Comparison of ENCODE assay signal across 23 mouse cellular contexts in genomic region chr14:36894701-36895100, GRCm38 (mm10).
A peak's percentile ranks its signal among the peaks of the same experiment; 100 is the strongest.
DNase-seq lines count a peak whose midpoint lies in the region; ATAC-seq and TF ChIP-seq lines count a peak whose summit lies in the region.
"Had no signal": no experiment of that assay in that cellular context is flagged by ENCODE, and none has a peak within 500 bp of the region (broad histone marks: within the 10 kb centered on the region; RNA-seq: fewer than 3 reads in every experiment).

No protein-coding gene starts in this region.

- no peak for TF ChIP-seq POLR2A in limb, embryonic 14.5 days (IDR thresholded peaks at IDR 0.05; ENCODE audit: borderline replicate concordance, extremely low read depth, insufficient read depth, insufficient read length)

- ATAC-seq in limb, embryonic 13.5 days (ENCODE audit: low FRiP score, low read depth) = peak; percentile 83; the same call in 1 of the 2 replicates
- peak; percentile 73; the same call in 1 of the 2 replicates for ATAC-seq in limb, embryonic 14.5 days (ENCODE audit: low FRiP score, low read depth)
- ATAC-seq in hindbrain, embryonic 16.5 days = no peak
- ATAC-seq: activated CD4-positive, CD25-positive, alpha-beta regulatory T cell, adult 4 months; forebrain, embryonic 14.5 days; forebrain, embryonic 16.5 days; Patski had no signal

- H3K4me2 ChIP-seq in limb, embryonic 13.5 days (replicated peaks) = no peak overlapping the region
- H3K4me2 ChIP-seq in limb, embryonic 14.5 days (replicated peaks; ENCODE audit: low read depth, low read length, severe bottlenecking) = no peak overlapping the region
- no peak overlapping the region for H3K4me2 ChIP-seq in hindbrain, embryonic 16.5 days (ENCODE audit: low read length)
- H3K4me2 ChIP-seq: embryonic facial prominence, embryonic 12.5 days; forebrain, embryonic 12.5 days had no signal

- no peaks in the 10 kb centered on the region for H3K36me3 ChIP-seq in limb, embryonic 13.5 days
- H3K36me3 ChIP-seq in limb, embryonic 10.5 days = 0 out of 2 replicates have a peak, but pooled peaks cover 3% of the 10 kb centered on the region
- H3K36me3 ChIP-seq in limb, embryonic 14.5 days (ENCODE audit: control insufficient read depth, insufficient read depth, low read length) = peaks cover 14% of the 10 kb centered on the region
- 0 out of 2 replicates have a peak, but pooled peaks cover 6% of the 10 kb centered on the region for H3K36me3 ChIP-seq in hindbrain, embryonic 16.5 days (ENCODE audit: control insufficient read depth, insufficient read depth, low read length)
- H3K36me3 ChIP-seq: embryonic facial prominence, embryonic 12.5 days had no signal

- no peaks in the 10 kb centered on the region for H3K27me3 ChIP-seq in limb, embryonic 13.5 days
- H3K27me3 ChIP-seq in limb, embryonic 10.5 days (ENCODE audit: low read depth, poor library complexity, severe bottlenecking) = no peaks in the 10 kb centered on the region
- H3K27me3 ChIP-seq in limb, embryonic 14.5 days (ENCODE audit: control insufficient read depth, insufficient read depth, low read length) = no peaks in the 10 kb centered on the region
- H3K27me3 ChIP-seq in hindbrain, embryonic 16.5 days (replicated peaks; ENCODE audit: control insufficient read depth, insufficient read depth, low read length) = no peaks in the 10 kb centered on the region
- H3K27me3 ChIP-seq: embryonic facial prominence, embryonic 12.5 days; forebrain, embryonic 12.5 days; Patski had no signal

- H3K4me1 ChIP-seq in limb, embryonic 13.5 days = peaks cover 8% of the 10 kb centered on the region; the same call in 1 of the 2 replicates
- no peaks in the 10 kb centered on the region for H3K4me1 ChIP-seq in limb, embryonic 10.5 days
- 0 out of 2 replicates have a peak, but pooled peaks cover 3% of the 10 kb centered on the region for H3K4me1 ChIP-seq in limb, embryonic 14.5 days (ENCODE audit: control insufficient read depth, insufficient read depth, low read length)
- H3K4me1 ChIP-seq in hindbrain, embryonic 16.5 days (ENCODE audit: control insufficient read depth, insufficient read depth, low read depth, low read length) = no peaks in the 10 kb centered on the region
- H3K4me1 ChIP-seq: forebrain, embryonic 12.5 days had no signal

- H3K27ac ChIP-seq in limb, embryonic 13.5 days = no peak overlapping the region
- no peak overlapping the region for H3K27ac ChIP-seq in limb, embryonic 10.5 days
- H3K27ac ChIP-seq in limb, embryonic 14.5 days (replicated peaks; ENCODE audit: low read depth, low read length) = no peak overlapping the region
- no peak overlapping the region for H3K27ac ChIP-seq in hindbrain, embryonic 16.5 days (ENCODE audit: low read depth, low read length)
- H3K27ac ChIP-seq: embryonic facial prominence, embryonic 10.5 days; embryonic facial prominence, embryonic 12.5 days; forebrain, embryonic 10.5 days; forebrain, embryonic 12.5 days had no signal

- H3K9ac ChIP-seq in limb, embryonic 13.5 days = no peak overlapping the region
- H3K9ac ChIP-seq in limb, embryonic 14.5 days (ENCODE audit: low read depth, low read length, severe bottlenecking) = no peak overlapping the region
- no peak overlapping the region for H3K9ac ChIP-seq in hindbrain, embryonic 16.5 days (ENCODE audit: low read depth, low read length)
- H3K9ac ChIP-seq: embryonic facial prominence, embryonic 12.5 days; forebrain, embryonic 12.5 days had no signal

- DNase-seq in limb, embryonic 10.5 days (ENCODE audit: low spot score) = no peak
- peak; percentile 52 for DNase-seq in adipocyte (ENCODE audit: low spot score)
- DNase-seq in limb, embryonic 14.5 days (ENCODE audit: low spot score) = no peak
- DNase-seq in heart, adult 8-10 months (ENCODE audit: low spot score) = no peak
- DNase-seq: adrenal gland, adult 2 months; adrenal gland, postnatal 10 days; adrenal gland, postnatal 25 days; cerebellum, adult 11-12 months; cerebellum, adult 2 months; cerebellum, adult 9-10 months; cerebellum, postnatal 10 days; cerebellum, postnatal 25 days had no signal

- 70% methylated on average over 3 of the region's 3 CpGs for WGBS in limb, embryonic 13.5 days
- WGBS in limb, embryonic 10.5 days = 85% methylated on average over 3 of the region's 3 CpGs
- WGBS in limb, embryonic 14.5 days = 63% methylated on average over 3 of the region's 3 CpGs
- 87% methylated on average over 3 of the region's 3 CpGs for WGBS in hindbrain, embryonic 16.5 days

- H3K4me3 ChIP-seq in limb, embryonic 13.5 days = no peak overlapping the region
- H3K4me3 ChIP-seq in limb, embryonic 10.5 days = no peak overlapping the region
- H3K4me3 ChIP-seq in limb, embryonic 14.5 days (replicated peaks; ENCODE audit: low read length) = no peak overlapping the region
- H3K4me3 ChIP-seq in hindbrain, embryonic 16.5 days (ENCODE audit: low read length) = no peak overlapping the region
- H3K4me3 ChIP-seq: embryonic facial prominence, embryonic 10.5 days; embryonic facial prominence, embryonic 12.5 days; erythroblast, embryonic 14.5 days; forebrain, embryonic 10.5 days; forebrain, embryonic 12.5 days had no signal

- no peaks in the 10 kb centered on the region for H3K9me3 ChIP-seq in limb, embryonic 13.5 days
- H3K9me3 ChIP-seq in limb, embryonic 10.5 days (replicated peaks) = no peaks in the 10 kb centered on the region
- H3K9me3 ChIP-seq in limb, embryonic 14.5 days (ENCODE audit: control insufficient read depth, low read length) = no peaks in the 10 kb centered on the region
- H3K9me3 ChIP-seq in hindbrain, embryonic 16.5 days (ENCODE audit: control insufficient read depth, low read length) = no peaks in the 10 kb centered on the region
- H3K9me3 ChIP-seq: embryonic facial prominence, embryonic 10.5 days; embryonic facial prominence, embryonic 12.5 days; forebrain, embryonic 10.5 days; forebrain, embryonic 12.5 days had no signal
